In the genomic region with DNA sequence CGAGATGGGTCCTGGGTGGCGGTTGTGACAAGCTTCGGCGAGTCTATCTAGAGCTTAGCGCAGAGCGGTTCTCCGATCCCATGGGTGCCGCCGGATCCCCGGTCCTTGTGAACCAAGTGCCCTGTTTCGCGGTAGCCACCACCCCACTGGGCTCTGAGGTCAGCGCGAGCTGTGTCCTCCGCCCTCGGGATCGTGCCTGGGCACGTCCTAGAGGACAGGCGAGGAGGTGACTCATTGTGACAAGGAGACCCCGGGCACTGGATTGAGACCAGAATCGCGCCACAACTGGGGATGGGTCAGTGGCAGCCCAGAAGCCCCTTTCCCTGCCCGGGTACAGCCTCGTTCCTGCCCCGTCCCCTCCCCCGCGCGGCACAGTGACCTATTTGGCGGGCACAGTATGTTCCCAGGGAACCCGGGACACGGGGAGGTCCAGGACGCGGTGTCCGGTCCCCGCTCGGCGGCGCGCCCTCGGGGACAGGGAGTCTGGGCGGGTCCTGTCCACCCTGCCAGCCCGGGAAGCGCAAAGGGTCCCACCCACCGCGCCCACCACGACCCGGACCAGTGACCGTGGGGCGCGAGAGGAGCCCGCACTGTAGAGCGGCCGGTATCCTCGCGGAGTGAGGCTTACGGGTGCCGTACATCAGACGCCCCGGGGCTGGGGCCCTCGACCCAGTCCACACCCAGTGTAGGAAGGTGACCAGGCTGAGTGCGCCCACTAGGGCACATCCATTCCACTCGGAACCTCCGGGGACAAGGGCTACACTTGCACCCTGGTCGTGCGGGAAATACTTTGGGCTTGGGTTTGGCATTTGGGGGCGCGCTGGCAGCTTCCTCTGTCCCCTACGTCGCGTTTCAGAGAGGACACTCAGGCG, we compare ENCODE assay signal across 8 mouse cellular contexts. TPM values are rescaled to one million over a fixed set of nuclear protein-coding genes. Genes with fewer than 3 reads are reported as not detected.
DNase-seq lines count a peak whose midpoint lies in the region; ATAC-seq and TF ChIP-seq lines count a peak whose summit lies in the region.

No protein-coding gene starts in this region.

- peak; percentile 65 for TF ChIP-seq POLR2A in lung, adult 2 months (IDR thresholded peaks at IDR 0.05; ENCODE audit: borderline replicate concordance, extremely low read depth, low read depth, low read length)

- H3K27ac ChIP-seq in embryonic facial prominence, embryonic 14.5 days (replicated peaks; ENCODE audit: low read depth, low read length), result peak overlapping the region; percentile 35
- peak overlapping the region; percentile 71 for H3K27ac ChIP-seq in neural tube, embryonic 15.5 days (replicated peaks)

- H3K4me3 ChIP-seq in C2C12 (ENCODE audit: insufficient read depth, poor library complexity, severe bottlenecking), result peak overlapping the region; percentile 91
- H3K4me3 ChIP-seq in embryonic facial prominence, embryonic 14.5 days (ENCODE audit: low read depth, low read length), result peak overlapping the region; percentile 59
- peak overlapping the region; percentile 76 for H3K4me3 ChIP-seq in lung, adult 2 months (replicated peaks; ENCODE audit: extremely low read depth, low read depth, low read length)
- peak overlapping the region; percentile 49 for H3K4me3 ChIP-seq in neural tube, embryonic 15.5 days (replicated peaks)

- H3K27me3 ChIP-seq in C2C12 (ENCODE audit: control insufficient read depth, insufficient read depth, insufficient read length), result no peaks in the 10 kb centered on the region
- H3K27me3 ChIP-seq in embryonic facial prominence, embryonic 14.5 days (replicated peaks; ENCODE audit: control insufficient read depth, insufficient read depth, low read length), result peaks cover 29% of the 10 kb centered on the region
- peaks cover 11% of the 10 kb centered on the region; the same call in 1 of the 2 replicates for H3K27me3 ChIP-seq in neural tube, embryonic 15.5 days (replicated peaks)

- H3K4me2 ChIP-seq in embryonic facial prominence, embryonic 14.5 days (ENCODE audit: low read depth, low read length), result peak overlapping the region; percentile 87
- H3K4me2 ChIP-seq in neural tube, embryonic 15.5 days, result peak overlapping the region; percentile 80

- peaks cover 37% of the 10 kb centered on the region for H3K36me3 ChIP-seq in C2C12 (ENCODE audit: control insufficient read depth, insufficient read depth)
- H3K36me3 ChIP-seq in embryonic facial prominence, embryonic 14.5 days (ENCODE audit: control insufficient read depth, insufficient read depth, low read length), result 0 out of 2 replicates have a peak, but pooled peaks cover 4% of the 10 kb centered on the region
- no peaks in the 10 kb centered on the region for H3K36me3 ChIP-seq in neural tube, embryonic 15.5 days

- peaks cover 10% of the 10 kb centered on the region; the same call in 1 of the 2 replicates for H3K4me1 ChIP-seq in embryonic facial prominence, embryonic 14.5 days (ENCODE audit: control insufficient read depth, insufficient read depth, low read length)
- H3K4me1 ChIP-seq in lung, adult 2 months (ENCODE audit: control insufficient read depth, insufficient read depth, low read length), result peaks cover 7% of the 10 kb centered on the region; the same call in 1 of the 2 replicates
- peaks cover 25% of the 10 kb centered on the region for H3K4me1 ChIP-seq in neural tube, embryonic 15.5 days

- TF ChIP-seq CTCF in C2C12 (IDR thresholded peaks at IDR 0.05; ENCODE audit: control insufficient read depth, insufficient read depth, insufficient read length), result no peak
- no peak for TF ChIP-seq CTCF in lung, adult 2 months (IDR thresholded peaks at IDR 0.05; ENCODE audit: insufficient read depth, low read length)

- H3K79me2 ChIP-seq in C2C12 (ENCODE audit: control insufficient read depth, insufficient read depth), result peaks cover 64% of the 10 kb centered on the region

- H3K79me3 ChIP-seq in C2C12 (ENCODE audit: low read depth), result peaks cover 40% of the 10 kb centered on the region

- 0 out of 2 replicates have a peak, but pooled peaks have one; percentile 11 for ATAC-seq in embryonic facial prominence, embryonic 14.5 days (ENCODE audit: low read depth)
- ATAC-seq in neural tube, embryonic 15.5 days (ENCODE audit: low FRiP score), result peak; percentile 46

- H3K9ac ChIP-seq in embryonic facial prominence, embryonic 14.5 days (ENCODE audit: low read depth, low read length), result peak overlapping the region; percentile 72
- H3K9ac ChIP-seq in neural tube, embryonic 15.5 days (replicated peaks), result peak overlapping the region; percentile 65

- under 1% methylated on average over 31 of the region's 71 CpGs for WGBS in embryonic facial prominence, embryonic 14.5 days
- WGBS in lung, adult 2 months, result under 1% methylated on average over 70 of the region's 71 CpGs
- WGBS in neural tube, embryonic 15.5 days, result 1% methylated on average over 68 of the region's 71 CpGs

- peak overlapping the region; percentile 94 for H3ac ChIP-seq in C2C12 (ENCODE audit: control insufficient read depth, insufficient read length, low read depth)

- no peaks in the 10 kb centered on the region for H3K9me3 ChIP-seq in embryonic facial prominence, embryonic 14.5 days (ENCODE audit: control insufficient read depth, low read length)
- no peaks in the 10 kb centered on the region for H3K9me3 ChIP-seq in neural tube, embryonic 15.5 days (replicated peaks)

- peak; percentile 71 for DNase-seq in adrenal gland, postnatal 25 days
- DNase-seq in embryonic facial prominence, embryonic 14.5 days (ENCODE audit: low spot score), result no peak
- peak; percentile 89 to 91 for DNase-seq in heart, adult 9 months (ENCODE audit: low spot score in 2 of 2)
- DNase-seq in kidney, adult 9 months, result peak; percentile 70
- peak; percentile 79 for DNase-seq in lung, adult 2 months
- DNase-seq in thymus, postnatal 0 days (ENCODE audit: low spot score), result peak; percentile 21

TF ChIP-seq in C2C12, 6 proteins besides CTCF, POLR2A, EP300 and RAD21:
- TF ChIP-seq FOSL1 (IDR thresholded peaks at IDR 0.05; ENCODE audit: insufficient read depth, low read length, poor library complexity, severe bottlenecking) (no peak), CEBPB (IDR thresholded peaks at IDR 0.05; ENCODE audit: low read depth) (no peak), USF1 (IDR thresholded peaks at IDR 0.05; ENCODE audit: low read depth) (no peak), MYOD1 (IDR thresholded peaks at IDR 0.05; ENCODE audit: control insufficient read depth, insufficient read length, low read depth) (no peak), MYOG (IDR thresholded peaks at IDR 0.05; ENCODE audit: control insufficient read depth, extremely low read depth, insufficient read length) (no peak), MAX (IDR thresholded peaks at IDR 0.05) (no peak)

RNA-seq across cellular contexts. Expression of a gene that starts 3.8 kb away (rescaled TPM):
- polyA plus RNA-seq in C2C12 (2012; fragmentation: generic; extraction: Trizol), result 236 TPM
- 8.9 and 23.4 TPM in 2 replicates for total RNA-seq in adrenal gland, postnatal 25 days (2021)
- 223 and 292 TPM in 2 replicates for polyA plus RNA-seq in embryonic facial prominence, embryonic 14.5 days (2014; fragmentation: Nextera tagmentation; extraction: Ambion mirVana)
- polyA plus RNA-seq in lung, adult 2 months (2012; rRNA removed), result 70.3 and 91.5 TPM in 2 replicates
- polyA plus RNA-seq in neural tube, embryonic 15.5 days (2015; fragmentation: Nextera tagmentation; extraction: Ambion mirVana), result 99.0 and 99.7 TPM in 2 replicates
- polyA plus RNA-seq in thymus, postnatal 0 days (2015; fragmentation: Nextera tagmentation; extraction: Ambion mirVana), result 39.3 and 39.7 TPM in 2 replicates

RNA-seq across cellular contexts. Expression of a gene that starts 19.4 kb away (rescaled TPM):
- polyA plus RNA-seq in C2C12 (2012; fragmentation: generic; extraction: Trizol), result 0.06 TPM
- 0.30 and 0.86 TPM in 2 replicates for total RNA-seq in adrenal gland, postnatal 25 days (2021)
- polyA plus RNA-seq in embryonic facial prominence, embryonic 14.5 days (2014; fragmentation: Nextera tagmentation; extraction: Ambion mirVana), result 1.7 and 2.2 TPM in 2 replicates
- polyA plus RNA-seq in lung, adult 2 months (2012; rRNA removed), result 13.0 and 15.7 TPM in 2 replicates
- polyA plus RNA-seq in neural tube, embryonic 15.5 days (2015; fragmentation: Nextera tagmentation; extraction: Ambion mirVana), result 0.15 and 3.7 TPM in 2 replicates
- polyA plus RNA-seq in thymus, postnatal 0 days (2015; fragmentation: Nextera tagmentation; extraction: Ambion mirVana), result 4.9 and 5.4 TPM in 2 replicates
